Comparison of ENCODE assay signal across 10 mouse cellular contexts in genomic region chr13:112187226-112187625, GRCm38 (mm10).
DNase-seq lines count a peak whose midpoint lies in the region; ATAC-seq and TF ChIP-seq lines count a peak whose summit lies in the region.
"Had no signal": no experiment of that assay in that cellular context is flagged by ENCODE, and none has a peak within 500 bp of the region (broad histone marks: within the 10 kb centered on the region; RNA-seq: fewer than 3 reads in every experiment).

No protein-coding gene starts in this region.

- H3K4me2 ChIP-seq in heart, embryonic 12.5 days = no peak overlapping the region
- no peak overlapping the region for H3K4me2 ChIP-seq in embryonic facial prominence, embryonic 14.5 days (ENCODE audit: low read depth, low read length)
- H3K4me2 ChIP-seq in heart, embryonic 16.5 days (ENCODE audit: low read depth, low read length) = no peak overlapping the region
- H3K4me2 ChIP-seq in kidney, embryonic 14.5 days (replicated peaks; ENCODE audit: low read depth, low read length) = no peak overlapping the region

- no peak for TF ChIP-seq POLR2A in heart, adult 2 months (IDR thresholded peaks at IDR 0.05; ENCODE audit: insufficient read depth, low read depth, low read length)

- H3K9me3 ChIP-seq in heart, embryonic 12.5 days (replicated peaks) = no peaks in the 10 kb centered on the region
- H3K9me3 ChIP-seq in embryonic facial prominence, embryonic 14.5 days (ENCODE audit: control insufficient read depth, low read length) = no peaks in the 10 kb centered on the region
- no peaks in the 10 kb centered on the region for H3K9me3 ChIP-seq in heart, embryonic 16.5 days (replicated peaks; ENCODE audit: control insufficient read depth, low read length)
- no peaks in the 10 kb centered on the region for H3K9me3 ChIP-seq in kidney, embryonic 14.5 days (ENCODE audit: control insufficient read depth, low read length)

- peak in 1 of 2 experiments; percentile 22 for DNase-seq in heart, adult 2 months
- DNase-seq in embryonic facial prominence, embryonic 14.5 days (ENCODE audit: low spot score) = peak; percentile 59
- DNase-seq in left cerebral cortex, postnatal 25 days (ENCODE audit: low spot score in 2 of 2) = peak; percentile 32 to 85
- no peak for DNase-seq in testis, postnatal 14 days (ENCODE audit: low spot score)
- DNase-seq: cerebellum, adult 9-10 months; liver, postnatal 0 days; thymus, adult 2 months had no signal

- H3K4me3 ChIP-seq in heart, adult 2 months = no peak overlapping the region
- no peak overlapping the region for H3K4me3 ChIP-seq in heart, embryonic 12.5 days
- no peak overlapping the region for H3K4me3 ChIP-seq in embryonic facial prominence, embryonic 14.5 days (ENCODE audit: low read depth, low read length)
- no peak overlapping the region for H3K4me3 ChIP-seq in heart, embryonic 16.5 days (ENCODE audit: low read length)
- H3K4me3 ChIP-seq in kidney, embryonic 14.5 days (ENCODE audit: low read length) = no peak overlapping the region

- H3K36me3 ChIP-seq in heart, adult 2 months (ENCODE audit: control insufficient read depth, insufficient read depth, low read length) = no peaks in the 10 kb centered on the region
- no peaks in the 10 kb centered on the region for H3K36me3 ChIP-seq in heart, embryonic 12.5 days
- H3K36me3 ChIP-seq in embryonic facial prominence, embryonic 14.5 days (ENCODE audit: control insufficient read depth, insufficient read depth, low read length) = no peaks in the 10 kb centered on the region
- H3K36me3 ChIP-seq in heart, embryonic 16.5 days (ENCODE audit: control insufficient read depth, insufficient read depth) = no peaks in the 10 kb centered on the region
- H3K36me3 ChIP-seq in kidney, embryonic 14.5 days (ENCODE audit: control insufficient read depth, insufficient read depth, low read length) = no peaks in the 10 kb centered on the region

- no peaks in the 10 kb centered on the region for H3K27me3 ChIP-seq in heart, adult 2 months (ENCODE audit: control insufficient read depth, insufficient read depth, low read length)
- H3K27me3 ChIP-seq in heart, embryonic 12.5 days (replicated peaks) = no peaks in the 10 kb centered on the region
- H3K27me3 ChIP-seq in embryonic facial prominence, embryonic 14.5 days (replicated peaks; ENCODE audit: control insufficient read depth, insufficient read depth, low read length) = no peaks in the 10 kb centered on the region
- no peaks in the 10 kb centered on the region for H3K27me3 ChIP-seq in heart, embryonic 16.5 days (ENCODE audit: control insufficient read depth, insufficient read depth, low read length)
- H3K27me3 ChIP-seq in kidney, embryonic 14.5 days (ENCODE audit: control insufficient read depth, insufficient read depth, low read length) = no peaks in the 10 kb centered on the region

- H3K27ac ChIP-seq in heart, adult 2 months = peak overlapping the region; percentile 74
- no peak overlapping the region for H3K27ac ChIP-seq in heart, embryonic 12.5 days (ENCODE audit: poor library complexity, severe bottlenecking)
- no peak overlapping the region for H3K27ac ChIP-seq in embryonic facial prominence, embryonic 14.5 days (replicated peaks; ENCODE audit: low read depth, low read length)
- peak overlapping the region; percentile 85; the same call in 1 of the 2 replicates for H3K27ac ChIP-seq in heart, embryonic 16.5 days (ENCODE audit: low read length)
- H3K27ac ChIP-seq in kidney, embryonic 14.5 days (ENCODE audit: low read depth, low read length) = no peak overlapping the region

- no peaks in the 10 kb centered on the region for H3K79me2 ChIP-seq in heart, adult 2 months (replicated peaks; ENCODE audit: control insufficient read depth, insufficient read depth, low read length)

- intact Hi-C loops in heart, adult 2 months (cut with DNase I) = loop anchor here (5.0 kb wide), 1 partner anchor 65 kb away; no protein-coding TSS in a partner anchor
- intact Hi-C loops in left cerebral cortex, postnatal 25 days (cut with DNase I) = no loop called here

- H3K9ac ChIP-seq in heart, adult 2 months (ENCODE audit: low read depth, low read length) = no peak overlapping the region
- no peak overlapping the region for H3K9ac ChIP-seq in heart, embryonic 12.5 days
- no peak overlapping the region for H3K9ac ChIP-seq in embryonic facial prominence, embryonic 14.5 days (ENCODE audit: low read depth, low read length)
- no peak overlapping the region for H3K9ac ChIP-seq in heart, embryonic 16.5 days (ENCODE audit: low read length)
- H3K9ac ChIP-seq in kidney, embryonic 14.5 days (ENCODE audit: low read depth, low read length) = no peak overlapping the region
- H3K9ac ChIP-seq: liver, postnatal 0 days had no signal

- no peak for TF ChIP-seq CTCF in heart, adult 2 months (IDR thresholded peaks at IDR 0.05)

- WGBS in heart, adult 2 months = 3% methylated on average over 3 of the region's 3 CpGs
- 23% methylated on average over 3 of the region's 3 CpGs for WGBS in heart, embryonic 12.5 days
- 27% methylated on average over 3 of the region's 3 CpGs for WGBS in embryonic facial prominence, embryonic 14.5 days
- 6% methylated on average over 3 of the region's 3 CpGs for WGBS in heart, embryonic 16.5 days
- WGBS in kidney, embryonic 14.5 days = 51% methylated on average over 3 of the region's 3 CpGs

- ATAC-seq in heart, embryonic 12.5 days (ENCODE audit: insufficient number of reproducible peaks, low FRiP score) = no peak
- no peak for ATAC-seq in embryonic facial prominence, embryonic 14.5 days (ENCODE audit: low read depth)
- 0 out of 2 replicates have a peak, but pooled peaks have one; percentile 28 for ATAC-seq in heart, embryonic 16.5 days (replicated peaks; ENCODE audit: extremely low read depth, insufficient read depth, low FRiP score)
- ATAC-seq in kidney, embryonic 14.5 days (ENCODE audit: low FRiP score, low TSS enrichment) = no peak
- ATAC-seq: liver, postnatal 0 days had no signal

- TF ChIP-seq EP300 in heart, adult 2 months (IDR thresholded peaks at IDR 0.05; ENCODE audit: insufficient read depth, low read depth, low read length) = no peak

- peaks cover 1% of the 10 kb centered on the region for H3K4me1 ChIP-seq in heart, adult 2 months (ENCODE audit: control insufficient read depth, insufficient read depth, low read length)
- H3K4me1 ChIP-seq in heart, embryonic 12.5 days (replicated peaks) = peaks cover 54% of the 10 kb centered on the region
- peaks cover 17% of the 10 kb centered on the region for H3K4me1 ChIP-seq in embryonic facial prominence, embryonic 14.5 days (ENCODE audit: control insufficient read depth, insufficient read depth, low read length)
- H3K4me1 ChIP-seq in heart, embryonic 16.5 days (ENCODE audit: control insufficient read depth, insufficient read depth, low read length) = peaks cover 35% of the 10 kb centered on the region
- H3K4me1 ChIP-seq in kidney, embryonic 14.5 days (ENCODE audit: control insufficient read depth, insufficient read depth, low read length) = peaks cover 40% of the 10 kb centered on the region

Comparison
In these comparisons a context has a peak if more than half of its experiments do, and no peak if none do; other contexts are left out.
1. H3K27ac ChIP-seq: peak in heart, adult 2 months (single experiment) and heart, embryonic 16.5 days (single experiment); none in heart, embryonic 12.5 days (single experiment), embryonic facial prominence, embryonic 14.5 days (single experiment) and kidney, embryonic 14.5 days (single experiment).